Mouse (Mus musculus): ENCODE measurements around the gene Gabpb2. TPM values are rescaled to one million over a fixed set of nuclear protein-coding genes. Genes with fewer than 3 reads are reported as not detected.

Gabpb2 gene
- polyA plus RNA-seq, 1 experiment from 2014 or later = 4.7 TPM

GRCm38 (mm10) chr3:95184796-95185577 is 32.7 kb downstream of the Gabpb2 start:
- ATAC-seq = no peak
- no peak overlapping the region for H3K4me2 ChIP-seq (replicated peaks; ENCODE audit: low read depth, low read length)
- no peak overlapping the region for H3K4me3 ChIP-seq (ENCODE audit: low read depth, low read length)
- H3K9ac ChIP-seq (replicated peaks; ENCODE audit: low read depth) = no peak overlapping the region
- no peaks in the 10 kb centered on the region for H3K9me3 ChIP-seq (ENCODE audit: low read length)
- WGBS = 72% methylated on average over 9 of the region's 9 CpGs
- no peaks in the 10 kb centered on the region for H3K4me1 ChIP-seq (ENCODE audit: insufficient read depth, low read depth, low read length)
- H3K27me3 ChIP-seq (replicated peaks; ENCODE audit: insufficient read depth, low read length) = no peaks in the 10 kb centered on the region
- peaks cover 26% of the 10 kb centered on the region for H3K36me3 ChIP-seq (ENCODE audit: insufficient read depth, low read length)
- no peak for TF ChIP-seq EP300 (IDR thresholded peaks at IDR 0.05)
- TF ChIP-seq CTCF (IDR thresholded peaks at IDR 0.05) = no peak
- DNase-seq (ENCODE audit: low spot score) = no peak
- no peak overlapping the region for H3K27ac ChIP-seq (ENCODE audit: low read length)

GRCm38 (mm10) chr3:95181841-95182240 is 35.9 kb downstream of the Gabpb2 start:
- H3K27me3 ChIP-seq (replicated peaks; ENCODE audit: insufficient read depth, low read length) = no peaks in the 10 kb centered on the region
- DNase-seq (ENCODE audit: low spot score) (no peak), ATAC-seq (no peak)
- no peak overlapping the region for H3K4me3 ChIP-seq (ENCODE audit: low read depth, low read length)
- H3K36me3 ChIP-seq (ENCODE audit: insufficient read depth, low read length) = peaks cover 2% of the 10 kb centered on the region; the same call in 1 of the 2 replicates
- H3K4me2 ChIP-seq (replicated peaks; ENCODE audit: low read depth, low read length) = no peak overlapping the region
- H3K4me1 ChIP-seq (ENCODE audit: insufficient read depth, low read depth, low read length) = no peaks in the 10 kb centered on the region
- TF ChIP-seq EP300 (IDR thresholded peaks at IDR 0.05) (no peak), CTCF (IDR thresholded peaks at IDR 0.05) (no peak)
- H3K9me3 ChIP-seq (ENCODE audit: low read length) = no peaks in the 10 kb centered on the region
- WGBS = 62% methylated on average over 1 of the region's 1 CpGs
- no peak overlapping the region for H3K27ac ChIP-seq (ENCODE audit: low read length)
- no peak overlapping the region for H3K9ac ChIP-seq (replicated peaks; ENCODE audit: low read depth)

DNA sequence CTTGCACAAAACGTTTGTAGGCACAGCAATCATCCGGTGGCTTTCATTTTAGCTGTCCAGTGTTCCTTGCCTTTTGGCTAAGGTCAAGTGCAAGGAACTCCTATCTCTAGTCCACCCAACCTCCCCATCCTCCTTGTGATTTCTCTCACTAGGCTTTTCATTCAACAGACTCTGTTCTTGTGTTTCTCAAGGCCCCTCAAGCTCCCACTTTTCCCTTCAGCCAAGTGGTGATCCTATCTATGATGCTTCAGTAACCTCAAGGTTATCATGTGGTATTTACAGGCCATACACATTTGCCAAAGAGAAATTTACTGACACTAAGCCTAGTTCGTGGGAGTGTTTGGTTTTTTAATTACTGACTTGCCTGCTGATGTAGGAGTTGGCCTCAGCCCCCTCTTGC is 37.8 kb downstream of the Gabpb2 start:
- H3K4me3 ChIP-seq (ENCODE audit: low read depth, low read length) = no peak overlapping the region
- H3K9me3 ChIP-seq (ENCODE audit: low read length) = no peaks in the 10 kb centered on the region
- no peaks in the 10 kb centered on the region for H3K36me3 ChIP-seq (ENCODE audit: insufficient read depth, low read length)
- ATAC-seq (no peak), DNase-seq (ENCODE audit: low spot score) (no peak)
- no peaks in the 10 kb centered on the region for H3K4me1 ChIP-seq (ENCODE audit: insufficient read depth, low read depth, low read length)
- no peak overlapping the region for H3K9ac ChIP-seq (replicated peaks; ENCODE audit: low read depth)
- TF ChIP-seq EP300 (IDR thresholded peaks at IDR 0.05) = no peak
- TF ChIP-seq CTCF (IDR thresholded peaks at IDR 0.05) = no peak
- H3K4me2 ChIP-seq (replicated peaks; ENCODE audit: low read depth, low read length) = no peak overlapping the region
- H3K27me3 ChIP-seq (replicated peaks; ENCODE audit: insufficient read depth, low read length) = no peaks in the 10 kb centered on the region
- no peak overlapping the region for H3K27ac ChIP-seq (ENCODE audit: low read length)
- 54% methylated on average over 3 of the region's 3 CpGs for WGBS

DNA sequence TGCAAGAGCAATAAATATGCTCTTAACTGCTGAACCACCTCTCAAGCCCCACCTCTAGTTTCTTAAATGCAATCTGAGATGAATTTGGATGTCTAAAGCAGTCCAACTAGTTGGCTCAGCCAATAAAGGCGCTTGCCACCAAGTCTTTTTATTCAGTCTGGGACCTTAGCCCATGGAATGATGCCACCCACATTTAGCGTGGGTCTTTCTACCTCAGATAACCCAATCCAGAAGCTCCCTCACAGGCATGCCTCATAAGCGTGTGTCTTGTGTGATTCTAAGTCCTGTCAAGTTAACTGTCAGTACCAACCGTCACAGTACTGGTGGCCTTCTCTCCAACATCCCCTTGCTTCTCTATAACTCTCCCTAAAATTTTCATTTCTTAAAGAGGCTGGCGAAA is 38.8 kb downstream of the Gabpb2 start:
- H3K9ac ChIP-seq (replicated peaks; ENCODE audit: low read depth) = no peak overlapping the region
- H3K4me2 ChIP-seq (replicated peaks; ENCODE audit: low read depth, low read length) = no peak overlapping the region
- no peaks in the 10 kb centered on the region for H3K27me3 ChIP-seq (replicated peaks; ENCODE audit: insufficient read depth, low read length)
- no peak overlapping the region for H3K27ac ChIP-seq (ENCODE audit: low read length)
- no peaks in the 10 kb centered on the region for H3K36me3 ChIP-seq (ENCODE audit: insufficient read depth, low read length)
- no peak for DNase-seq (ENCODE audit: low spot score)
- WGBS = 80% methylated on average over 5 of the region's 5 CpGs
- no peak for ATAC-seq
- no peaks in the 10 kb centered on the region for H3K9me3 ChIP-seq (ENCODE audit: low read length)
- TF ChIP-seq CTCF (IDR thresholded peaks at IDR 0.05) = no peak
- no peak for TF ChIP-seq EP300 (IDR thresholded peaks at IDR 0.05)
- H3K4me3 ChIP-seq (ENCODE audit: low read depth, low read length) = no peak overlapping the region
- no peaks in the 10 kb centered on the region for H3K4me1 ChIP-seq (ENCODE audit: insufficient read depth, low read depth, low read length)

GRCm38 (mm10) chr3:95177583-95177982 is 40.1 kb downstream of the Gabpb2 start:
- Histone ChIP-seq H3K27me3 (replicated peaks; ENCODE audit: insufficient read depth, low read length) (peaks cover 3% of the 10 kb centered on the region), H3K4me2 (replicated peaks; ENCODE audit: low read depth, low read length) (no peak overlapping the region), H3K9ac (replicated peaks; ENCODE audit: low read depth) (no peak overlapping the region), H3K36me3 (ENCODE audit: insufficient read depth, low read length) (no peaks in the 10 kb centered on the region), H3K27ac (ENCODE audit: low read length) (no peak overlapping the region), H3K9me3 (ENCODE audit: low read length) (no peaks in the 10 kb centered on the region), H3K4me1 (ENCODE audit: insufficient read depth, low read depth, low read length) (0 out of 2 replicates have a peak, but pooled peaks cover 6% of the 10 kb centered on the region), H3K4me3 (ENCODE audit: low read depth, low read length) (no peak overlapping the region)
- no peak for TF ChIP-seq EP300 (IDR thresholded peaks at IDR 0.05)
- no peak for TF ChIP-seq CTCF (IDR thresholded peaks at IDR 0.05)
- WGBS = 50% methylated on average over 6 of the region's 6 CpGs
- ATAC-seq (no peak), DNase-seq (ENCODE audit: low spot score) (peak; percentile 45)

- no peak for ATAC-seq
- Histone ChIP-seq H3K9me3 (ENCODE audit: low read length) (no peaks in the 10 kb centered on the region), H3K4me2 (replicated peaks; ENCODE audit: low read depth, low read length) (no peak overlapping the region), H3K27me3 (replicated peaks; ENCODE audit: insufficient read depth, low read length) (peaks cover 11% of the 10 kb centered on the region), H3K4me1 (ENCODE audit: insufficient read depth, low read depth, low read length) (0 out of 2 replicates have a peak, but pooled peaks cover 6% of the 10 kb centered on the region), H3K27ac (ENCODE audit: low read length) (no peak overlapping the region), H3K4me3 (ENCODE audit: low read depth, low read length) (no peak overlapping the region), H3K36me3 (ENCODE audit: insufficient read depth, low read length) (no peaks in the 10 kb centered on the region), H3K9ac (replicated peaks; ENCODE audit: low read depth) (no peak overlapping the region)
- TF ChIP-seq CTCF (IDR thresholded peaks at IDR 0.05) = no peak
- no peak for TF ChIP-seq EP300 (IDR thresholded peaks at IDR 0.05)
- no peak for DNase-seq (ENCODE audit: low spot score)
- WGBS = 68% methylated on average over 3 of the region's 3 CpGs
These were observed 41.2 kb downstream of the Gabpb2 start for GRCm38 (mm10) chr3:95176500-95176899.

Data from lung, postnatal 0 days (tissue).